Mouse (Mus musculus) gastrocnemius, postnatal 14 days (tissue): ENCODE results near the gene Cpa4. TPM values are rescaled to one million over a fixed set of nuclear protein-coding genes. Genes with fewer than 3 reads are reported as not detected.
A peak's percentile ranks its signal among the peaks of the same experiment; 100 is the strongest.

Experiments
- DNase-seq: peaks from one replicate; pipeline ENCODE4 v3.0.0; 2021; ENCODE audit warnings: mixed read lengths
- intact Hi-C: fragments of 180-260 bp; cut with DNase I; formaldehyde crosslinking; loops from one replicate; pipeline ENCODE4 v1.15.1; 2025; ENCODE audit warnings: low total_unique reads
- total RNA-seq, 2 experiments: library from RNA; stranded (reverse); gene quantifications; 2 replicates each; pipeline ENCODE4 v1.2.3; 2021

Gene Cpa4
- total RNA-seq, 2 experiments from 2014 or later = 0.13 to 0.25 TPM

DNA sequence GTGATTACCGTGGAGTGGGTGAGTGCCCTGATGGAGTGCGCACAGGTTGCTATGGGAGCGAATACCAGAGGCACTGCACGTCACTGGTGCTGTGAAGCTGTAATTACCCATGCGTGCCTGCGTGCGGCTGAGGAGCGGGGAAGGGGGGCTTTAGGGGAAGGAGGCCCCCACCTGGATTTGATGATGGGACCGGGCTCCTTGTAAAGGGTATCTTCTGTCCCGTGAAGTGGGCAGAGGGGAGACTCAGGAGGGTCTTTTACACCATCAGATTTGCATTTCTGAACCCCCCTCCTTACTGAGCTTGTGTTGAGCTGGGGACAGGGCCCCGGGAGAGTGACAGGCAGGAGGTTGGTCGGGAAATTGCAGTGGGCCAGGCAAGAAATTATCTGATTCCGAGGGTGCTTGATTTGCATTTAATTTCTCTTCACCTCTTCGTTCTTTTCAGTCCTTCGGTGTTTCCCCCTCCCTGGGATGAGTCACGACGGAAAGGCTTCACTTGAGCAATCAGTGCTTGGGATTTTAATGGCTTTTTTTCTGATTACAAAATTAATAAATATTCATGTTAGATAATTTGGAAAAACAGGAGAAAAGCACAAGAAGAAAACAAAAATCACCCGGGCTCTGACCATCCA is 49.9 kb downstream of the Cpa4 start:
- DNase-seq = no peak
- intact Hi-C loops = no loop called here

GRCm38 (mm10) chr6:30618735-30619134 is 50.6 kb downstream of the Cpa4 start:
- peak; percentile 65 for DNase-seq
- intact Hi-C loops = no loop called here

DNA sequence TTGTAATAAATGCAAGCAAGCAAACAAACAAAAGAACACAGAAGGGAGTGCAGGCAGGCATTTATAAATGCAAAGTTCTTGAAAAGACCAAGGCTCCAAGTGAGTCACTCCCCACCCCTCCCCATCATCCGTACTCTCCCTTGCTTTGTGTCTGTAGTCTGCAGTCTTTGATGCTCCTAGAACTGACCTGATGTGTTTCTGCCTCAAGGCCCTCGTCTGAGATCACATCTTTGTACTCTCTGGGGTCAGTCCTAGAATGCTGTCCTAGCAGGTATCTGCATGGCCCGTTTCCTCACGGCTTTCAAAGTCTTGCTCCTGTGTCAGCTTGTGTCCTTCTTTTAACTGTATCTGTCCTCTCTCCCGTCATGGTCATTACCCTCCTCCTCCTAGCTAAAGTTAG is 51.4 kb downstream of the Cpa4 start:
- no peak for DNase-seq
- intact Hi-C loops = no loop called here

DNA sequence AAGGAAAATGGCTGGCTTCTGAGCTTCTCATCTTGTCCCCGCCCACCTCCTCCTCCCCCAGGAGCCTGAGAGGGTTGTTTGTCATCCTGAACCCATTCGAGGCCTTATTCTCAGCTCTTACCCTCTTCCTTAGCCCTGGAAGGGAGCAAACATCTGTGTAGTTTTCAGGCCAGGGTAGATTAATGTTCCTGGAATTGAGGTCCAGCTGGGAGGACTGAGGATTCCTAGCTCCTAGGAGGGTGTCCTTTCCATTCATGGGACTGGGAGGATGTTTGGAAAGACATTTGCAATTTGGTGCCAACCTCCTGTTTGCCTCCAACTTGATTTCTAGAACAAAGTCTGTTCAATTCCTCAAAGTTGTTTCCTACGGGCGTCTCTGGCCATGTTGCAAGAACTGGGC is 52.4 kb downstream of the Cpa4 start:
- peak; percentile 44 for DNase-seq
- intact Hi-C loops = no loop called here

- intact Hi-C loops = no loop called here
- DNase-seq = peak; percentile 31
Measured at GRCm38 (mm10) chr6:30620994-30621393, 52.8 kb downstream of the Cpa4 start.

- DNase-seq = no peak
- intact Hi-C loops = no loop called here
Measured at GRCm38 (mm10) chr6:30621986-30622389, 53.8 kb downstream of the Cpa4 start.

DNA sequence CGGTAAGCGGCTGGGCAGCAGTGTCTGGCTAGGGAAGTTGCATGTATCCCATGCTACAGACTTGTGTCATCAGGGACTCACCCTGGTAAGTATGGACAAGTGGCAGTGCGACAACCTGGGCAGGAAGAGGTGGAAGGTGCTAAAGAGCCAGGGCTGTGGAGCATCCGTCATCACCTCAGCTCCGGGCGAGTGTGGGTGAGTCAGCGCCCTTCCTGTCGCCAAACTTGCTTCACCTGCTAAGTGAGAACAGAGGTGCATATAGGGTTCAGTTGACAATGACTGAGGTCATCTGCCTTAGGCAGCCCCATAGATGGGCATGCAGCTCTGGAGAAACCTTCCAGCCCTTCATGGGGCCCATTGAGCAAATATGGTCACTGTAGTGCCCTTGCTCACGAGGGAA is 56.6 kb downstream of the Cpa4 start:
- no peak for DNase-seq
- intact Hi-C loops = no loop called here

- DNase-seq = peak; percentile 42
- intact Hi-C loops = no loop called here
Measured at GRCm38 (mm10) chr6:30628152-30628551, 60.0 kb downstream of the Cpa4 start.

- no peak for DNase-seq
- intact Hi-C loops = no loop called here
Measured at GRCm38 (mm10) chr6:30629989-30630388, 61.8 kb downstream of the Cpa4 start.

- intact Hi-C loops = no loop called here
- DNase-seq = no peak
Measured at GRCm38 (mm10) chr6:30635361-30635862, 67.2 kb downstream of the Cpa4 start.

DNA sequence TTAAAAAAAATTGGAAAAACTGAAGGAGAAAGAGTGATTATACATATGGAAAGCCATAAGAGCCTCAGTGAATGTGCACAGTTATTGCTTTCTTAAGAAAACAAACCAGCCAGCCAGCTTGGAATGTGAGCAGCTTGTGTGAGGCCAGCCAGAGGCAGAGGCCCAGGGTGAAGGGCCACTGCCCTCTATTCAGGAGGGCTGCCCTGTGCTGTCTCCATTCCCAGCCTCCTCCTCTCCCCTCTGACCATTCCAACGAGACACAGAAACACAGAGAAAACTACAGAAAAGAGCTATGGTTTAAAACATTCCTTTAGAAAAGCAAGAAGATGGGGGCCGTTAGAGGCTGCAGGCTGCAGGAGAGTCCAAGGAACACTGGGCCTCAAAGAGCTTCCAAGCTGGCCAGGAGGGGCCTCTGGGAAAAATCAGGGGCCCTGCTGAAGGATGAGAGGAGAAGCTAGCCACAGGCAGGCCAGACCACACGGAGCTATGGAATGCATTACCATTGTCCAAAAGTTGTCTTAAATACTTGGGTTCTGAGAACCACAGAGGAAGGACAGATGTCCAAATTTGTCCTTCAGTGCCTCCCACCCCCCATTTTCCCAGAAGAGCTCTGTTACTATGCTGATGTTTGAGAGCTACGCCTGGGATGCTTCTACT is 68.1 kb downstream of the Cpa4 start:
- intact Hi-C loops = no loop called here

DNA sequence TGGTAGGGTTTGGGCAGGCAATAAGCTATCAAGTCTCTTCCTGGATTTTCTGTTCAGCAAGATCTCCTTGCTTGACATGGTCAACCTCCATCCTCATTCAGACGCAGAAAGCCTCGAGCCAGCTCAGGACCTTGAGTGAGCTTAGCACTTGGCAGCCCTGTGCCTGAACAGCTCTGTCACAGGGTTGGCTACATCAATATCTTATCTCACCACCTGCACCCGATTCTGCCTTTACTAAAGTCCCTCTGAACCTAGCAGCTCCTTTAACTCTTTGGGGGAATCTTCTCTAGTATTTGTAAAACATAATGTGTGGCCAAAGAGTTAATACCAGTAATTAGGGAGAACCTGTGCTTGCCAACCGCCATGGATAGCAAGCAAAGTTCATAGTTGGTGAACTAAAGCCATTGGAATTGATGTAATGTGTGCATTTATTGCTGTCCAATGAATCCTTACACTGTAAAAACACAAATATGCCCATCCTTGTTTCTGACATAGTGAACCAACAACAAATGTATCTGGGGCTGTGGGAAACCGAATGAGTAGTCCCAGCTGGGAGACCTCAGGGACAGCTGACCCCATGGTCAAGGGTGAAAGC is 70.6 kb downstream of the Cpa4 start, which contains the start of gene Cpa1:
Cpa1 (plus strand) TSS at position 545 of the 595 bp plus-strand sequence.
- intact Hi-C loops = no loop called here

More for the DNA sequence above, 68.1 kb downstream of the Cpa4 start:
- DNase-seq = peak; percentile 36

More for the DNA sequence above, 70.6 kb downstream of the Cpa4 start, which contains the start of gene Cpa1:
- no peak for DNase-seq

Other genes starting within 250 kb of the Cpa4 start
- 10 to 100 TPM; 12.3 to 15.7 TPM for gene Zc3hc1, start 177.3 kb upstream of the Cpa4 start, total RNA-seq
- gene Klhdc10, start 166.5 kb upstream of the Cpa4 start, total RNA-seq = 10 to 100 TPM; 45.0 to 50.2 TPM
- 1 to 10 TPM; 7.9 to 8.3 TPM for gene Tmem209, start 58.6 kb upstream of the Cpa4 start, total RNA-seq
- gene Ssmem1, start 58.5 kb upstream of the Cpa4 start, total RNA-seq = under 1 TPM; 0.14 to 0.29 TPM
- 1 to 10 TPM in 1 of 2 experiments, not detected in 1; 1.3 TPM for gene Cpa2, start 26.8 kb upstream of the Cpa4 start, total RNA-seq
- gene Cpa5, start 42.6 kb downstream of the Cpa4 start, total RNA-seq = under 1 TPM; 0.31 to 0.43 TPM
- not detected for gene Cpa1, start 70.8 kb downstream of the Cpa4 start, total RNA-seq
- 1 to 10 TPM; 1.3 to 2.1 TPM for gene Cep41, start 125.4 kb downstream of the Cpa4 start, total RNA-seq
- gene Mest, start 155.2 kb downstream of the Cpa4 start, total RNA-seq = 100 to 1,000 TPM in 1 of 2 experiments, 10 to 100 TPM in 1; 64.5 to 101 TPM